Mouse (Mus musculus): ENCODE results near the gene Mrps30.
A peak's percentile ranks its signal among the peaks of the same experiment; 100 is the strongest.

Mrps30 gene

GRCm38 (mm10) chr13:118386511-118387447 lies at the start of gene Mrps30, which contains the start of gene B430218F22Rik:
Mrps30 (minus strand) TSS chr13:118387252.
B430218F22Rik (plus strand) TSS chr13:118386630.
- peak; percentile 30; the same call in 1 of the 2 replicates for TF ChIP-seq GATA4 (IDR thresholded peaks at IDR 0.05; ENCODE audit: insufficient replicate concordance, low read length)

DNA sequence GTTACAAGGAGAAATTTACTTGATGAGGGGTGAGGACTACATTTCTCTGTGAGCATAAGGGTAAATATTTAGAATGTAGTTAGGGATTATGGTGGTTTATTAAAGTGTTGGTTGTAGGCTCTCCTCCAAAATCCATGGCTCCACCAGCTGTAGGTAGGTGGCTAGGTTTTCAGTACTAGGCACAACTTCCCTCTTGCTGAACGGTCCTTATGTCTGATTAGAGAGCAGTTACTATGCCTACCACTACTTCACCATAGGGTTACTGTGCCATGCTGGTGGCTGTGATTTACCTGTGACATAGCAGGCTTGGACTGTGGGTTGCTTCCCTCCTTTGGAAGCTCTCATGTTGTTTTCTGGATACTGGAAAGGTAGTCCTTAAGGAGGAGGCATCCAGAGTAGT lies 33.8 kb upstream of the Mrps30 start:
- no peak for TF ChIP-seq GATA4 (IDR thresholded peaks at IDR 0.05; ENCODE audit: insufficient replicate concordance, low read length)

- no peak for TF ChIP-seq GATA4 (IDR thresholded peaks at IDR 0.05; ENCODE audit: insufficient replicate concordance, low read length)
Measured at GRCm38 (mm10) chr13:118420408-118420807, 33.4 kb upstream of the Mrps30 start.

DNA sequence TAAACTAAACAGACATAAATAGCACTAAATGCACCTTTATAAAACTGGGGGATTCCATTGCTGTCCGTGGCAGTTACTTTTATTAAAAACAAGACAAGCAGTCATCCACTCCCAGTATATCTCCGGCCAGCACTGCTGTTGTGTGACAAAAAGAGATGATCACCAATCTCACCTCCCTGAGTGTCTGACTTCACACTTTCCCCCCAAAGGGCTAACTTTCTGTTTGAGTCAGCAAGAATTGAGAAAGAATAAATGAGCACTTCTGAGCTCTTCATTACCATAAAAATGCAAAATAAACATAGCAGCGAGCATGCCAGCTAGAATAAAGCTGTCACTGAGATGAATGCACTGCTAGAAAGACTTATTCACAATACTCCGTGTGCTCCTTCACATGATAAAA lies 31.1 kb upstream of the Mrps30 start:
- TF ChIP-seq GATA4 (IDR thresholded peaks at IDR 0.05; ENCODE audit: insufficient replicate concordance, low read length) = no peak

GRCm38 (mm10) chr13:118411297-118411992 lies 24.4 kb upstream of the Mrps30 start:
- TF ChIP-seq GATA4 (IDR thresholded peaks at IDR 0.05; ENCODE audit: insufficient replicate concordance, low read length) = no peak

DNA sequence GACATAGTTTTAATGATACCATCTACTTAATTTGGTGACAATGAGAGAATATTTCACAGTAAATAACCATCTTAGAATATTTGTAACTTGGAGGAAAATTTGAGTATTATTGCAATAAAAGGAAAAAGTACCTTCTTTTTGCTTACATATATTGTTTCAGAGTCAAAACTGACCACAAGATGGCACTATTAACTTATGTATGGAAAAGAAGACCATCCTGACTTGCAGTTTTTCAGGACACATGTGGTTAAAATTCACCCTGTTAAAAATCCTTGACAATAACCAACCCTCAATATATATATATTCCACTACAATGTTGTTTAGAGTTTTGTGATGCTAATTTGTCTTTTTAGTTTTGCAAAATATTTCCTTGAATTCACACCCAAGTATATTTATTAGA lies 16.5 kb upstream of the Mrps30 start:
- no peak for TF ChIP-seq GATA4 (IDR thresholded peaks at IDR 0.05; ENCODE audit: insufficient replicate concordance, low read length)

GRCm38 (mm10) chr13:118400340-118400739 lies 13.3 kb upstream of the Mrps30 start:
- no peak for TF ChIP-seq GATA4 (IDR thresholded peaks at IDR 0.05; ENCODE audit: insufficient replicate concordance, low read length)

DNA sequence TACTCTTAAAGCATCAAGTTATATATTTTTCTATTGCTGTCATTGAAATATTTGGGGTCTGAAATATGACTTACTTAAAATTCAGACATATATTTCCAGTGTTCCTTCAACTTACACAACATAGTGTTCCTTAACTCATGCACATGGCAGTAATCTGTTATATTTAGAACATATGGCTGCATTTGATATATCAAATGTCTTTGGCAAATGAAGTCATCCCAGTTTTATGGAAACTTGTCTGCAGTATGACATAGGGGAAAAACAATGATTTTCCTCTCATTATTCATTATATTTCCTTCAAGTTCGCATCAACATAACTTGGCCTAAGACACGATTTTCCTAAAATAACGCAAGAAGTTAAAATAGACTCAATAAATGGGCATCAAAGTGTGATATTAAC lies 8.8 kb upstream of the Mrps30 start:
- no peak for TF ChIP-seq GATA4 (IDR thresholded peaks at IDR 0.05; ENCODE audit: insufficient replicate concordance, low read length)

GRCm38 (mm10) chr13:118380381-118380780 lies 6.7 kb downstream of the Mrps30 start:
- no peak for TF ChIP-seq GATA4 (IDR thresholded peaks at IDR 0.05; ENCODE audit: insufficient replicate concordance, low read length)

DNA sequence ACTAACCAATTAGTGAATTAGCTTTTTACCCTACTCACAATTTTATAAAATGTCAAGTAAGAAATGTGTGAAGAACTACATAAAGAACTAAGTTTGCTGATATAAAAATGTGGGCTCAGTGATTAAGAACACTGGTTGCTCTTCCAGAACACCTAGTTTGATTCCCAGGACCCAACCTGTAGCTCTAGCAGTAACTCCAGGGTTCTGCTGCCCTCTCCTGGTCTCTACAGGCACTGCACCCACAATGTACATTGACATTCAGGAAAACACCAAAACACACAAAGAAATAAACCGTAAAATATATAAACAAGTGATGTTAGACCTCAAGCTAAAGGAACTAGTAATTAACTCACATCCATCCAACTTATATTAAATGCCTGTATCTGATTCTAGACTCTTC lies 7.9 kb downstream of the Mrps30 start:
- TF ChIP-seq GATA4 (IDR thresholded peaks at IDR 0.05; ENCODE audit: insufficient replicate concordance, low read length) = no peak

- no peak for TF ChIP-seq GATA4 (IDR thresholded peaks at IDR 0.05; ENCODE audit: insufficient replicate concordance, low read length)
Measured at GRCm38 (mm10) chr13:118372871-118373270, 14.2 kb downstream of the Mrps30 start.

- no peak for TF ChIP-seq GATA4 (IDR thresholded peaks at IDR 0.05; ENCODE audit: insufficient replicate concordance, low read length)
Measured at GRCm38 (mm10) chr13:118365774-118366173, 21.3 kb downstream of the Mrps30 start.

GRCm38 (mm10) chr13:118363342-118363741 lies 23.7 kb downstream of the Mrps30 start:
- TF ChIP-seq GATA4 (IDR thresholded peaks at IDR 0.05; ENCODE audit: insufficient replicate concordance, low read length) = no peak

- no peak for TF ChIP-seq GATA4 (IDR thresholded peaks at IDR 0.05; ENCODE audit: insufficient replicate concordance, low read length)
Measured at GRCm38 (mm10) chr13:118350870-118351269, 36.2 kb downstream of the Mrps30 start.

DNA sequence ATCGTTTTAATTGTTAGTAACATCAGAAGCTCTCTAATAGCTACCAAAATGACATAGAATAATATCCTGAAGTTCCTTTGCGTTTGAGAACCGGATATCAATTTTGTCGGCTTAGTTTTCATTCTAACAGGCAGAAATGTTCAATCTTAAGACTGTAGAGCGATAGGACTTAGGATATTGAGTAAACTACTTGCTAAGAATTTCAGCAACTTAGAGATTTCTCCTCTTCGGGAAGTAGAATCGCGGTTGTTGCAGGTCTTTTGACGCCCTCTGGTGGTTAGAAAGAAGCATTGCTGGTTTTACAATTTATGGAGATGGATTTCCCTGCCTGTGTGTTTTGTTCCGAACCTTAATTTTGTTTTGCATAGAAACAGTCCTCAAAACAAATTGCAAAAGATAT lies 36.8 kb downstream of the Mrps30 start:
- no peak for TF ChIP-seq GATA4 (IDR thresholded peaks at IDR 0.05; ENCODE audit: insufficient replicate concordance, low read length)

Measured in liver, adult (tissue).